In genomic region chr4:10759491-10759890, GRCm38 (mm10) we compare ENCODE assay signal across 35 mouse cellular contexts.
"Had no signal": no experiment of that assay in that cellular context is flagged by ENCODE, and none has a peak within 500 bp of the region (broad histone marks: within the 10 kb centered on the region; RNA-seq: fewer than 3 reads in every experiment).

No protein-coding gene starts in this region.

- H3K9me3 ChIP-seq: heart, embryonic 15.5 days; hindbrain, embryonic 10.5 days; hindbrain, embryonic 12.5 days; hindbrain, embryonic 13.5 days; hindbrain, embryonic 15.5 days; intestine, embryonic 15.5 days; kidney, embryonic 15.5 days had no signal

- H3K4me2 ChIP-seq: heart, embryonic 11.5 days; heart, embryonic 12.5 days; heart, embryonic 13.5 days; heart, embryonic 15.5 days; hindbrain, embryonic 12.5 days; hindbrain, embryonic 13.5 days; hindbrain, embryonic 14.5 days; hindbrain, embryonic 15.5 days; intestine, embryonic 15.5 days; kidney, embryonic 15.5 days had no signal

- ATAC-seq: hindbrain, embryonic 16.5 days; hindbrain, postnatal 0 days; inflammation-experienced regulatory T-cells, adult 6 months; intestine, embryonic 15.5 days; intestine, embryonic 16.5 days; intestine, postnatal 0 days had no signal

- H3K4me1 ChIP-seq: heart, embryonic 12.5 days; heart, embryonic 13.5 days; heart, embryonic 15.5 days; hindbrain, embryonic 10.5 days; hindbrain, embryonic 12.5 days; hindbrain, embryonic 13.5 days; hindbrain, embryonic 15.5 days; intestine, embryonic 15.5 days; kidney, embryonic 15.5 days had no signal

- H3K9ac ChIP-seq: heart, embryonic 12.5 days; heart, embryonic 13.5 days; heart, embryonic 15.5 days; hindbrain, embryonic 12.5 days; hindbrain, embryonic 13.5 days; hindbrain, embryonic 14.5 days; hindbrain, embryonic 15.5 days; intestine, embryonic 15.5 days; kidney, embryonic 15.5 days had no signal

- H3K4me3 ChIP-seq: heart, embryonic 12.5 days; heart, embryonic 13.5 days; heart, embryonic 15.5 days; hindbrain, embryonic 10.5 days; hindbrain, embryonic 12.5 days; hindbrain, embryonic 13.5 days; hindbrain, embryonic 15.5 days; intestine, embryonic 15.5 days; kidney, embryonic 15.5 days; layer of hippocampus, adult 2 months; left cerebral cortex, adult 2 months had no signal

- DNase-seq: heart, postnatal 10 days; heart, postnatal 14 days; heart, postnatal 36 days; heart, postnatal 4 days; kidney, adult 11 months; kidney, adult 18-20 months; kidney, adult 2 months; kidney, adult 8-10 months; kidney, adult 9 months; kidney, postnatal 10 days; kidney, postnatal 14 days; kidney, postnatal 25 days; kidney, postnatal 36 days; kidney, postnatal 4 days; layer of hippocampus, adult 9-11 months; layer of hippocampus, postnatal 36 days had no signal

- H3K36me3 ChIP-seq: heart, embryonic 12.5 days; heart, embryonic 13.5 days; heart, embryonic 15.5 days; hindbrain, embryonic 10.5 days; hindbrain, embryonic 12.5 days; hindbrain, embryonic 13.5 days; hindbrain, embryonic 15.5 days; intestine, embryonic 15.5 days; kidney, embryonic 15.5 days had no signal

- H3K27ac ChIP-seq: heart, embryonic 13.5 days; heart, embryonic 15.5 days; hindbrain, embryonic 10.5 days; hindbrain, embryonic 12.5 days; hindbrain, embryonic 13.5 days; hindbrain, embryonic 14.5 days; hindbrain, embryonic 15.5 days; hindbrain, postnatal 0 days; intestine, embryonic 15.5 days; kidney, embryonic 15.5 days; kidney, postnatal 0 days; layer of hippocampus, adult 2 months; left cerebral cortex, adult 2 months had no signal

- H3K27me3 ChIP-seq: heart, embryonic 12.5 days; heart, embryonic 13.5 days; heart, embryonic 15.5 days; hindbrain, embryonic 12.5 days; hindbrain, embryonic 13.5 days; hindbrain, embryonic 15.5 days; intestine, embryonic 15.5 days; kidney, embryonic 15.5 days had no signal
